Mouse (Mus musculus): Measurements from ENCODE around the gene Chrne.

DNA sequence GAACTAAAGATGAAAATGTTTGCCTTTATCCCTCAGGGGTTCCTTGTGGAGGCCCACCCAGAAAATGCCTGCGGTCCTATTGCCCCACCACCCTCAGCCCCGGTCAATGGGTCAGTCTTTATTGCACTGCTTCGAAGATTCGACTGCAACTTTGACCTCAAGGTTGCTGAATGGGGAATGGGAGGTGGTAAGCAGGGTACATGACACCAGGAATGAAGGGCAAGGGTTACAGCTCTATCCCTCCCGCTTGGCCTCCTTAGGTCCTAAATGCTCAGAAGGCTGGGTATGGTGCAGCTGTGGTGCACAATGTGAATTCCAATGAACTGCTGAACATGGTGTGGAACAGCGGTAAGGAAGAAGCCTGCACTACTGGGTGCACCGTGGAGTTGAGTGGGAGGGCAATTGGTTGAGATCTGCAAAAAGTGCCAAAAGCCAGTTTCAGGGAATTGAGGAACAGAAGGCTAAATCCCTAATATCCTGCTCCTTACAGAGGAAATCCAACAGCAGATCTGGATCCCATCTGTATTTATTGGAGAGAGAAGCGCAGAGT is 30.2 kb upstream of the Chrne start:
- no peak for TF ChIP-seq CTCF (IDR thresholded peaks at IDR 0.05; ENCODE audit: borderline replicate concordance, insufficient read depth, low read depth, low read length)
- no peak for TF ChIP-seq POLR2A (IDR thresholded peaks at IDR 0.05; ENCODE audit: borderline replicate concordance, insufficient read depth, low read length)

Data from cerebellum, adult 2 months (tissue).